Mouse (Mus musculus) MEL (cell line): ENCODE results near the gene Gm47995.

Experiments
- GATA1 ChIP-seq: IDR thresholded peaks from 2 replicates; pipeline ENCODE4 v1.6.1; 2011; ENCODE audit warnings: low read depth, low read length, improper control_type of control experiment
- JUND ChIP-seq: IDR thresholded peaks from 2 replicates; pipeline ENCODE4 v1.6.1; 2011; ENCODE audit warnings: low read depth, mild to moderate bottlenecking, improper control_type of control experiment, low read length
- ZKSCAN1 ChIP-seq: IDR thresholded peaks from 2 replicates; pipeline ENCODE4 v1.6.1; 2012; ENCODE audit warnings: low read depth, mild to moderate bottlenecking, inconsistent platforms, low read length, improper control_type of control experiment, moderate library complexity

DNA sequence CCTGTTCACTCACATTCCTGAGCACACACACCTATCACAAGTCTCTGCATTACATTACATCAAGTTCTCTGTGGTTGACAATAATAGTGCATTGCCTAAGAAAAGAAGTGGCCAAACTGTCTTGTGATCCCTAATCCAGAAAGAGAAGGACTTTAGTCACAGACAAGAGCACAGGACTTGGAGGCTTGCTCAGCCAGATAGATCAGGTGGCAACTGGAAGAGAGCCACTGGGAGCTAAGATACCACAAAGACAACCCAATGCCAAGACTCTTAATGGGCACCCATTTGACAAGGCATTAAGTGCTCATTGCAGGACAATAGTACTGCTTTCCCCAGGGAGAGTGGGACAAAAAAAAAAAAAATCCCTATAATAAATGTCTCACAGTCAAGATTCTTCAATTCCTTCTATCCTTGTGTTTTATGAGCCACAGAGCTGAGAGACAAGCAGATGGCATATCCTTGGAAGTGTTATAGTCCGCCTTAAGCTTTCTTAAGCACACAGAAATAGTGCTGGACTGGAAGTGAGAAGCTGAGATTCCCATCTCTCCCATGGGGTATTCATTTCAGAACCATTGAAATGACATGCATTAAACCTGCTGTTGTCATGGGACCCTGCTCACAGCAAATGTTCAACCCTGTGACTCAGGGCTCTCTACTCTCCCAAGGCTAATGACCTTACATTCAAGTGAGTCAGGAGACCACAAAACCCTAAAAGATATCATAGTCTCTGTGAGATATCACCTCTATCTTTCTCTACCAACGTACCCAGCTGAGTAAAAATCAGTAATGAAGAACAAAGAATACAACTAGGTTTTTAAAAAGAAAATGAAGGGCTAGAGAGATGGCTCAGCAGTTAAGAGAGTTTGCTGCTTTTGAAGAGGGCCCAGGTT lies 26.4 kb upstream of the Gm47995 start:
- 0 out of 2 replicates have a peak, but pooled peaks have one; percentile 18 for TF ChIP-seq JUND
- TF ChIP-seq ZKSCAN1 = no peak
- peak; percentile 89 for TF ChIP-seq GATA1
